Mouse (Mus musculus) myocyte (in vitro differentiated cells): ENCODE measurements around the gene Dtx1.

ENCODE experiments used
- CEBPB ChIP-seq: IDR thresholded peaks from 2 replicates; pipeline ENCODE4 v1.6.1; 2011; ENCODE audit warnings: mild to moderate bottlenecking, moderate library complexity; ENCODE audit not compliant: poor library complexity, insufficient read depth, severe bottlenecking
- E2F4 ChIP-seq: IDR thresholded peaks from one replicate; pipeline ENCODE4 v1.6.1; 2011; ENCODE audit warnings: mild to moderate bottlenecking, control low read depth, moderate library complexity; ENCODE audit not compliant: insufficient read depth
- MAX ChIP-seq: IDR thresholded peaks from one replicate; pipeline ENCODE4 v1.6.1; 2011; ENCODE audit warnings: low read depth, mild to moderate bottlenecking, control low read depth
- MYOG ChIP-seq, 3 experiments: IDR thresholded peaks; one replicate each; pipeline ENCODE4 v1.6.1; 2011; ENCODE audit warnings: control low read depth in 2 of 3, low read depth in 2 of 3, mild to moderate bottlenecking in 2 of 3; ENCODE audit not compliant: insufficient read length in 2 of 3, control insufficient read depth in 1 of 3, insufficient read depth in 1 of 3
- POLR2A ChIP-seq: IDR thresholded peaks from one replicate; pipeline ENCODE4 v1.6.1; 2011; ENCODE audit warnings: low read depth, mild to moderate bottlenecking, control low read depth, moderate library complexity; ENCODE audit not compliant: insufficient read length
- POLR2AphosphoS2 ChIP-seq: IDR thresholded peaks from one replicate; pipeline ENCODE4 v1.6.1; 2011; ENCODE audit warnings: low read depth, control low read depth; ENCODE audit not compliant: insufficient read length
- USF1 ChIP-seq: IDR thresholded peaks from one replicate; pipeline ENCODE4 v1.6.1; 2011; ENCODE audit warnings: low read depth, mild to moderate bottlenecking, control low read depth, moderate library complexity

DNA sequence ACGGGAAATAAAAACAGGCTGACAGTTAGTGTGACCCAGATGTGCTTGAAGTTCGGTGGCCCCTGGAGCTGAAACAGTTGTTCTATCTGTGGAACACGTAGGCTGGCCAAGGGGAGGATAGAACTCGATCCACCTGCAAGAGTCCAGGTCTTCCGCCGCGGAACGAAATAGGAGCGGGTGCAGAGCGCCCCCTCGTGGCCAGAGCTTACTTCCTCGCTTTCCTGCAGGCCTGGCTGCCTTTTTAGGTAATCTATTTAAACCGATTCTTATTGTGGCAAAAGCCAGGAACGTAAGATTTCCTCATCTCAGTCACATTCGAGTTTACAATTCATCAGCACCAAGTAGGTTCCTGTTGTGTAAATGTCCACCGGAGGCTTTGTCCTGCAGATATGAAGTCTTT, 2.6 kb upstream of the Dtx1 start:
- TF ChIP-seq POLR2A = no peak
- no peak for TF ChIP-seq MYOG (IDR thresholded peaks at IDR 0.05; ENCODE audit: control insufficient read depth in 1 of 3, insufficient read depth in 1 of 3, insufficient read length in 2 of 3, low read depth in 2 of 3)
- no peak for TF ChIP-seq POLR2AphosphoS2
- no peak for TF ChIP-seq MAX
- no peak for TF ChIP-seq USF1
- TF ChIP-seq E2F4 = no peak
- no peak for TF ChIP-seq CEBPB
